Mouse (Mus musculus) mature B cell (primary cell): Measurements from ENCODE around the gene Vgll4.

Experiments
- in situ Hi-C: fragments of 300-500 bp; cut with MboI; formaldehyde crosslinking; loops from 2 replicates; pipeline ENCODE4 v1.14.3; 2019

The Vgll4 gene

GRCm38 (mm10) chr6:114874138-114874928 is 95.5 kb downstream of the Vgll4 start:
- in situ Hi-C loops = no loop called here

GRCm38 (mm10) chr6:114873808-114874137 is 96.0 kb downstream of the Vgll4 start:
- in situ Hi-C loops = no loop called here

GRCm38 (mm10) chr6:114871010-114871660 is 98.7 kb downstream of the Vgll4 start:
- in situ Hi-C loops = no loop called here

- in situ Hi-C loops = no loop called here
Observed at GRCm38 (mm10) chr6:114869501-114870076, 100.2 kb downstream of the Vgll4 start.

GRCm38 (mm10) chr6:114868656-114869055 is 101.1 kb downstream of the Vgll4 start:
- in situ Hi-C loops = no loop called here

GRCm38 (mm10) chr6:114866619-114867018 is 103.2 kb downstream of the Vgll4 start:
- in situ Hi-C loops = no loop called here

- in situ Hi-C loops = no loop called here
Observed at GRCm38 (mm10) chr6:114866078-114866477, 103.7 kb downstream of the Vgll4 start.

GRCm38 (mm10) chr6:114864421-114864820 is 105.4 kb downstream of the Vgll4 start:
- in situ Hi-C loops = no loop called here

- in situ Hi-C loops = no loop called here
Observed at GRCm38 (mm10) chr6:114863501-114863900, 106.3 kb downstream of the Vgll4 start.

GRCm38 (mm10) chr6:114862046-114862445 is 107.7 kb downstream of the Vgll4 start:
- in situ Hi-C loops = no loop called here

GRCm38 (mm10) chr6:114861591-114861990 is 108.2 kb downstream of the Vgll4 start:
- in situ Hi-C loops = no loop called here

GRCm38 (mm10) chr6:114860677-114861568 is 108.9 kb downstream of the Vgll4 start:
- in situ Hi-C loops = no loop called here

- in situ Hi-C loops = no loop called here
Observed at GRCm38 (mm10) chr6:114858722-114859053, 111.1 kb downstream of the Vgll4 start.

- in situ Hi-C loops = no loop called here
Observed at GRCm38 (mm10) chr6:114857996-114858721, 111.6 kb downstream of the Vgll4 start.

GRCm38 (mm10) chr6:114856501-114856900 is 113.3 kb downstream of the Vgll4 start:
- in situ Hi-C loops = no loop called here

GRCm38 (mm10) chr6:114855644-114856043 is 114.2 kb downstream of the Vgll4 start:
- in situ Hi-C loops = no loop called here

- in situ Hi-C loops = no loop called here
Observed at GRCm38 (mm10) chr6:114854368-114854767, 115.4 kb downstream of the Vgll4 start.

- in situ Hi-C loops = no loop called here
Observed at GRCm38 (mm10) chr6:114852739-114853138, 117.1 kb downstream of the Vgll4 start.

GRCm38 (mm10) chr6:114851688-114852087 is 118.1 kb downstream of the Vgll4 start:
- in situ Hi-C loops = no loop called here

- in situ Hi-C loops = no loop called here
Observed at GRCm38 (mm10) chr6:114849787-114850186, 120.0 kb downstream of the Vgll4 start.

GRCm38 (mm10) chr6:114848761-114849160 is 121.0 kb downstream of the Vgll4 start:
- in situ Hi-C loops = no loop called here
